Comparison of ENCODE assay signal across 6 mouse cellular contexts in genomic region chr13:14035352-14035751, GRCm38 (mm10). TPM values are rescaled to one million over a fixed set of nuclear protein-coding genes. Genes with fewer than 3 reads are reported as not detected.
A peak's percentile ranks its signal among the peaks of the same experiment; 100 is the strongest.
DNase-seq lines count a peak whose midpoint lies in the region; ATAC-seq and TF ChIP-seq lines count a peak whose summit lies in the region.
"Not testable (repeated sequence)": the region's sequence is repeated elsewhere in the genome, so short reads cannot be mapped to it uniquely, and the experiment has no call there.

No protein-coding gene starts in this region.

- intact Hi-C loops in gastrocnemius, adult 2 months (cut with DNase I), result loop anchor here (5.0 to 10.0 kb wide), 3 partner anchors 78 to 151 kb away; no protein-coding TSS in a partner anchor
- intact Hi-C loops in left cerebral cortex, adult 2 months (cut with DNase I), result loop anchor here (10.0 kb wide), 1 partner anchor 81 kb away; the partner anchor contains the start of gene B3galnt2

- not testable (repeated sequence) for H3K4me3 ChIP-seq in CH12.LX (replicated peaks in 1 of 3; ENCODE audit: low read depth in 2 of 3, low read length in 2 of 3, poor library complexity in 1 of 3); gastrocnemius, adult 2 months; intestine, postnatal 0 days (ENCODE audit: low read depth, low read length); left cerebral cortex, adult 2 months; liver, embryonic 13.5 days (replicated peaks); liver, embryonic 16.5 days (ENCODE audit: low read depth, low read length)

- DNase-seq in CH12.LX (ENCODE audit: extremely low read depth); gastrocnemius, adult 2 months; left cerebral cortex, adult 2 months (ENCODE audit: extremely low spot score in 1 of 2, low spot score in 2 of 2); liver, embryonic 13.5 days: not testable (repeated sequence)

- TF ChIP-seq RAD21 in CH12.LX (IDR thresholded peaks at IDR 0.05; ENCODE audit: low read depth, low read length), result not testable (repeated sequence)

- not testable (repeated sequence) for TF ChIP-seq EP300 in CH12.LX (IDR thresholded peaks at IDR 0.05; ENCODE audit: low read length)

- dilution Hi-C loops in CH12.LX (cut with MboI; ENCODE audit: extremely low pct_ligation_motif_present, extremely low pct_unique_long_range_greater_than_20kb, low sequenced_read_pairs), result not testable (repeated sequence)

- not testable (repeated sequence) for H3K9ac ChIP-seq in CH12.LX (ENCODE audit: insufficient read depth, low read depth); intestine, postnatal 0 days (ENCODE audit: low read depth, low read length); liver, embryonic 16.5 days (ENCODE audit: low read depth, low read length)
- peak overlapping the region; percentile 59; the same call in 1 of the 2 replicates for H3K9ac ChIP-seq in liver, embryonic 13.5 days

- not testable (repeated sequence) for H3K9me3 ChIP-seq in CH12.LX (replicated peaks; ENCODE audit: low read length); intestine, postnatal 0 days (ENCODE audit: control insufficient read depth); liver, embryonic 13.5 days (replicated peaks); liver, embryonic 16.5 days (replicated peaks; ENCODE audit: control insufficient read depth, low read length)

- TF ChIP-seq CTCF in CH12.LX (conservative IDR thresholded peaks at IDR 0.05 in 1 of 2, IDR thresholded peaks at IDR 0.05 in 1 of 2; ENCODE audit: low read depth in 2 of 2, low read length in 2 of 2), result peak in 1 of 2 experiments; percentile 24; a peak in 1 of 4 replicates
- TF ChIP-seq CTCF in gastrocnemius, adult 2 months (IDR thresholded peaks at IDR 0.05), result peak; percentile 41
- 0 out of 2 replicates have a peak, but pooled peaks have one; percentile 13 for TF ChIP-seq CTCF in intestine, postnatal 0 days (IDR thresholded peaks at IDR 0.05; ENCODE audit: low read depth)
- peak; percentile 23 for TF ChIP-seq CTCF in left cerebral cortex, adult 2 months (IDR thresholded peaks at IDR 0.05)

- TF ChIP-seq POLR2A in CH12.LX (IDR thresholded peaks at IDR 0.05; ENCODE audit: low read depth, low read length), result not testable (repeated sequence)

- in situ Hi-C loops in CH12.LX (cut with MboI; ENCODE audit: low pct_ligation_motif_present, low pct_unique_long_range_greater_than_20kb, low sequenced_read_pairs), result not testable (repeated sequence)

- ATAC-seq in intestine, postnatal 0 days; liver, embryonic 13.5 days (ENCODE audit: low read depth); liver, embryonic 16.5 days (ENCODE audit: low read depth): not testable (repeated sequence)

- peaks cover 71% of the 10 kb centered on the region for H3K79me2 ChIP-seq in CH12.LX (replicated peaks; ENCODE audit: control insufficient read depth, extremely low read depth, insufficient read depth, poor library complexity, severe bottlenecking)

- H3K4me2 ChIP-seq in CH12.LX (ENCODE audit: insufficient read depth, low read depth, poor library complexity, severe bottlenecking); intestine, postnatal 0 days (replicated peaks; ENCODE audit: low read depth); liver, embryonic 13.5 days; liver, embryonic 16.5 days (ENCODE audit: low read depth, low read length): not testable (repeated sequence)

- peaks cover 2 to 19% of the 10 kb centered on the region in 2 experiments for H3K36me3 ChIP-seq in CH12.LX (replicated peaks in 1 of 2; ENCODE audit: control insufficient read depth in 1 of 2, insufficient read depth in 1 of 2, low read length in 1 of 2)
- H3K36me3 ChIP-seq in intestine, postnatal 0 days (ENCODE audit: control insufficient read depth, insufficient read depth); liver, embryonic 16.5 days (ENCODE audit: control insufficient read depth, insufficient read depth): not testable (repeated sequence)
- peaks cover 11% of the 10 kb centered on the region for H3K36me3 ChIP-seq in liver, embryonic 13.5 days

- H3K27me3 ChIP-seq in CH12.LX (replicated peaks); intestine, postnatal 0 days (replicated peaks; ENCODE audit: control insufficient read depth, insufficient read depth, low read length); liver, embryonic 13.5 days; liver, embryonic 16.5 days (ENCODE audit: control insufficient read depth, insufficient read depth, low read depth, low read length): not testable (repeated sequence)

- 87% methylated on average over 3 of the region's 3 CpGs for WGBS in intestine, postnatal 0 days
- WGBS in liver, embryonic 13.5 days (ENCODE audit: insufficient replicate concordance), result 80% methylated on average over 3 of the region's 3 CpGs
- WGBS in liver, embryonic 16.5 days (ENCODE audit: insufficient replicate concordance), result 71% methylated on average over 3 of the region's 3 CpGs

- not testable (repeated sequence) for H3K27ac ChIP-seq in CH12.LX (ENCODE audit: insufficient read depth, low read depth); intestine, postnatal 0 days (ENCODE audit: low read depth, low read length); left cerebral cortex, adult 2 months
- H3K27ac ChIP-seq in gastrocnemius, adult 2 months, result peak overlapping the region; percentile 57; the same call in 1 of the 2 replicates
- H3K27ac ChIP-seq in liver, embryonic 13.5 days, result peak overlapping the region; percentile 94
- H3K27ac ChIP-seq in liver, embryonic 16.5 days (ENCODE audit: low read length), result peak overlapping the region; percentile 93

- H3K4me1 ChIP-seq in CH12.LX (ENCODE audit: control insufficient read depth in 1 of 2, insufficient read depth in 2 of 2), result peaks cover 5 to 32% of the 10 kb centered on the region in 2 experiments; a peak in 3 of 4 replicates
- H3K4me1 ChIP-seq in intestine, postnatal 0 days (replicated peaks; ENCODE audit: control insufficient read depth, insufficient read depth, low read length), result not testable (repeated sequence)
- H3K4me1 ChIP-seq in liver, embryonic 13.5 days (replicated peaks), result peaks cover 81% of the 10 kb centered on the region
- H3K4me1 ChIP-seq in liver, embryonic 16.5 days (ENCODE audit: control insufficient read depth, low read depth, low read length), result peaks cover 49% of the 10 kb centered on the region

TF ChIP-seq in CH12.LX, 34 proteins besides CTCF, POLR2A, EP300 and RAD21:
- 0 out of 2 replicates have a peak, but pooled peaks have one; percentile 28 for TF ChIP-seq MYC (IDR thresholded peaks at IDR 0.05; ENCODE audit: low read depth, low read length)

RNA-seq across cellular contexts. Expression of gene Tbce, which starts 4.1 kb away (rescaled TPM):
- total RNA-seq in CH12.LX (2012; rRNA removed), result 26.5 and 27.2 TPM in 2 replicates
- total RNA-seq in CH12.LX (2014; rRNA removed), result 82.1 and 86.4 TPM in 2 replicates
- 49.7 and 54.4 TPM in 2 replicates for polyA plus RNA-seq in CH12.LX (2012; ENCODE audit: insufficient read length, low read depth)
- total RNA-seq in gastrocnemius, adult 2 months (2021), result 10 to 100 TPM; 16.6 to 18.9 TPM
- polyA plus RNA-seq in intestine, postnatal 0 days (2015; fragmentation: Nextera tagmentation; extraction: Ambion mirVana), result 25.7 and 26.9 TPM in 2 replicates
- total RNA-seq in left cerebral cortex, adult 2 months (2021), result 10 to 100 TPM; 79.8 to 85.0 TPM
- polyA plus RNA-seq in liver, embryonic 13.5 days (2015; fragmentation: Nextera tagmentation; extraction: Ambion mirVana), result 31.5 and 37.6 TPM in 2 replicates
- 25.6 and 26.8 TPM in 2 replicates for polyA plus RNA-seq in liver, embryonic 16.5 days (2015; fragmentation: Nextera tagmentation; extraction: Ambion mirVana)

RNA-seq across cellular contexts. Expression of gene Arid4b, which starts 27.7 kb away (rescaled TPM):
- total RNA-seq in CH12.LX (2012; rRNA removed), result 9.7 and 9.9 TPM in 2 replicates
- 9.2 and 12.1 TPM in 2 replicates for total RNA-seq in CH12.LX (2014; rRNA removed)
- 16.4 and 17.1 TPM in 2 replicates for polyA plus RNA-seq in CH12.LX (2012; ENCODE audit: insufficient read length, low read depth)
- 10 to 100 TPM; 14.0 TPM for total RNA-seq in gastrocnemius, adult 2 months (2021)
- 25.6 and 34.3 TPM in 2 replicates for polyA plus RNA-seq in intestine, postnatal 0 days (2015; fragmentation: Nextera tagmentation; extraction: Ambion mirVana)
- total RNA-seq in left cerebral cortex, adult 2 months (2021), result 10 to 100 TPM; 49.3 to 54.6 TPM
- polyA plus RNA-seq in liver, embryonic 13.5 days (2015; fragmentation: Nextera tagmentation; extraction: Ambion mirVana), result 17.8 and 20.0 TPM in 2 replicates
- 18.0 and 19.7 TPM in 2 replicates for polyA plus RNA-seq in liver, embryonic 16.5 days (2015; fragmentation: Nextera tagmentation; extraction: Ambion mirVana)

RNA-seq across cellular contexts. Expression of gene Ggps1, which starts 27.9 kb away (rescaled TPM):
- total RNA-seq in CH12.LX (2012; rRNA removed) (21.6 and 21.9 TPM in 2 replicates), CH12.LX (2014; rRNA removed) (48.7 and 53.8 TPM in 2 replicates)
- 27.5 and 38.0 TPM in 2 replicates for polyA plus RNA-seq in CH12.LX (2012; ENCODE audit: insufficient read length, low read depth)
- total RNA-seq in gastrocnemius, adult 2 months (2021), result 10 to 100 TPM; 15.1 to 19.4 TPM
- polyA plus RNA-seq in intestine, postnatal 0 days (2015; fragmentation: Nextera tagmentation; extraction: Ambion mirVana), result 31.5 and 32.2 TPM in 2 replicates
- 10 to 100 TPM; 65.7 to 66.6 TPM for total RNA-seq in left cerebral cortex, adult 2 months (2021)
- polyA plus RNA-seq in liver, embryonic 13.5 days (2015; fragmentation: Nextera tagmentation; extraction: Ambion mirVana), result 13.4 and 18.2 TPM in 2 replicates
- 11.9 and 12.2 TPM in 2 replicates for polyA plus RNA-seq in liver, embryonic 16.5 days (2015; fragmentation: Nextera tagmentation; extraction: Ambion mirVana)
